In the genomic region with DNA sequence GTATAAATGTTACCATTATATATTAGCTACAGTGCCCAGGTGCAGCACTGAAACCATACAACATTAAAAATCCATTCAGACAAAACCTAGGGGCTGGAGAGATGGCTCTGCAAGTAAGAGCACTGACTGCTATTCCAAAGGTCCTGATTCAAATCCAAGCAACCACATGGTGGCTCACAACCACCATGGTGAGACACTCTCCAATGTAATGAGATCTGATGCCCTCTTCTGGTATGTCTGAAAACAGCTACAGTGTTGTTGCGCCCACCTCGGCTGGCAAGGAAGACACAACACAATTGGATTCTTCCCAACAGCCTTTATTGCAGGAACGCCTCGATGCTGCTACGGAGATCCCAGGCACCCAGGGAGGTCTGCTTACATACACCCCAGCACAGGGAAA, we compare ENCODE assay signal across 19 mouse cellular contexts. TPM values are rescaled to one million over a fixed set of nuclear protein-coding genes. Genes with fewer than 3 reads are reported as not detected.
DNase-seq lines count a peak whose midpoint lies in the region; ATAC-seq and TF ChIP-seq lines count a peak whose summit lies in the region.
"Not testable (repeated sequence)": the region's sequence is repeated elsewhere in the genome, so short reads cannot be mapped to it uniquely, and the experiment has no call there.
"Had no signal": no experiment of that assay in that cellular context is flagged by ENCODE, and none has a peak within 500 bp of the region (broad histone marks: within the 10 kb centered on the region; RNA-seq: fewer than 3 reads in every experiment).

No protein-coding gene starts in this region.

- H3K4me3 ChIP-seq in ES-Bruce4 (ENCODE audit: low read depth, low read length); forebrain, postnatal 0 days (ENCODE audit: low read depth, low read length); layer of hippocampus, adult 2 months: not testable (repeated sequence)

- not testable (repeated sequence) for H3K27me3 ChIP-seq in ES-Bruce4 (ENCODE audit: control insufficient read depth, insufficient read depth, low read length, poor library complexity, severe bottlenecking); forebrain, postnatal 0 days (ENCODE audit: insufficient read depth, low read length)

- TF ChIP-seq CTCF in ES-Bruce4 (IDR thresholded peaks at IDR 0.05; ENCODE audit: low read depth, low read length), result peak; percentile 3
- not testable (repeated sequence) for TF ChIP-seq CTCF in forebrain, postnatal 0 days (IDR thresholded peaks at IDR 0.05; ENCODE audit: low read depth)
- peak; percentile 36 for TF ChIP-seq CTCF in layer of hippocampus, adult 2 months (conservative IDR thresholded peaks at IDR 0.05)

- not testable (repeated sequence) for H3K36me3 ChIP-seq in ES-Bruce4 (ENCODE audit: control insufficient read depth, insufficient read depth, low read length, poor library complexity, severe bottlenecking); forebrain, postnatal 0 days (ENCODE audit: insufficient read depth)

- ATAC-seq in forebrain, postnatal 0 days, result 0 out of 2 replicates have a peak, but pooled peaks have one; percentile 32

- not testable (repeated sequence) for TF ChIP-seq POLR2A in ES-Bruce4 (IDR thresholded peaks at IDR 0.05; ENCODE audit: insufficient read depth, low read length)

- not testable (repeated sequence) for TF ChIP-seq EP300 in ES-Bruce4 (IDR thresholded peaks at IDR 0.05; ENCODE audit: insufficient read depth, low read depth, low read length)

- not testable (repeated sequence) for H3K27ac ChIP-seq in ES-Bruce4 (ENCODE audit: insufficient read depth, low read length); forebrain, postnatal 0 days (ENCODE audit: low read depth, low read length); layer of hippocampus, adult 2 months

- not testable (repeated sequence) for H3K9ac ChIP-seq in ES-Bruce4 (ENCODE audit: low read depth, poor library complexity, severe bottlenecking); forebrain, postnatal 0 days

- not testable (repeated sequence) for H3K4me2 ChIP-seq in forebrain, postnatal 0 days (ENCODE audit: low read depth)

- H3K4me1 ChIP-seq in ES-Bruce4 (ENCODE audit: control insufficient read depth, insufficient read depth, low read length); forebrain, postnatal 0 days (ENCODE audit: insufficient read depth): not testable (repeated sequence)

- peak; percentile 4 for DNase-seq in CD4-positive helper T cell, adult 2 months (ENCODE audit: low read depth, low spot score)
- peak; percentile 3 for DNase-seq in adrenal gland, postnatal 14 days
- DNase-seq in forebrain, postnatal 0 days; layer of hippocampus, adult 2 months (ENCODE audit: low spot score in 2 of 2): not testable (repeated sequence)
- DNase-seq in naive thymus-derived CD4-positive, alpha-beta T cell, adult 2 months (ENCODE audit: low read depth), result peak; percentile 18

- H3K9me3 ChIP-seq in ES-Bruce4 (replicated peaks; ENCODE audit: control insufficient read depth, insufficient read depth, low read length, poor library complexity, severe bottlenecking); forebrain, postnatal 0 days (ENCODE audit: low read length): not testable (repeated sequence)

- 79% methylated on average over 5 of the region's 5 CpGs for WGBS in forebrain, postnatal 0 days

RNA-seq across cellular contexts. Expression of gene Gm21762, which starts 5.2 kb away (rescaled TPM):
- polyA plus RNA-seq in ES-Bruce4 (2011; ENCODE audit: insufficient read depth, insufficient read length, low read depth, missing spikeins), result not detected in 2 replicates
- not detected in 2 replicates for total RNA-seq in adrenal gland, postnatal 14 days (2021)
- not detected in 2 replicates for total RNA-seq in forebrain, postnatal 0 days (2014; rRNA removed)
- not detected in 2 replicates for polyA plus RNA-seq in forebrain, postnatal 0 days (2015; fragmentation: Nextera tagmentation; extraction: Ambion mirVana)
- not detected for total RNA-seq in layer of hippocampus, adult 2 months (2021)
- total RNA-seq: adrenal gland, adult 8-10 months; adrenal gland, postnatal 4 days; gastrocnemius, adult 2 months; gastrocnemius, postnatal 25 days; heart, postnatal 36 days had no signal
- polyA plus RNA-seq: embryonic facial prominence, embryonic 13.5 days; forebrain, embryonic 13.5 days; heart, embryonic 13.5 days; heart, postnatal 0 days; hindbrain, embryonic 12.5 days; hindbrain, embryonic 16.5 days; intestine, embryonic 14.5 days; Patski had no signal

RNA-seq across cellular contexts. Expression of gene Gm21731, which starts 18.0 kb away (rescaled TPM):
- not detected in 2 replicates for polyA plus RNA-seq in ES-Bruce4 (2011; ENCODE audit: insufficient read depth, insufficient read length, low read depth, missing spikeins)
- total RNA-seq in adrenal gland, postnatal 14 days (2021), result not detected in 2 replicates
- not detected in 2 replicates for total RNA-seq in forebrain, postnatal 0 days (2014; rRNA removed)
- polyA plus RNA-seq in forebrain, postnatal 0 days (2015; fragmentation: Nextera tagmentation; extraction: Ambion mirVana), result not detected in 2 replicates
- not detected for total RNA-seq in layer of hippocampus, adult 2 months (2021)
- total RNA-seq: adrenal gland, adult 8-10 months; adrenal gland, postnatal 4 days; gastrocnemius, adult 2 months; gastrocnemius, postnatal 25 days; heart, postnatal 36 days had no signal
- polyA plus RNA-seq: embryonic facial prominence, embryonic 13.5 days; forebrain, embryonic 13.5 days; heart, embryonic 13.5 days; heart, postnatal 0 days; hindbrain, embryonic 12.5 days; hindbrain, embryonic 16.5 days; intestine, embryonic 14.5 days; Patski had no signal

RNA-seq across cellular contexts. Expression of gene AF067061, which starts 42.0 kb away (rescaled TPM):
- not detected in 2 replicates for polyA plus RNA-seq in ES-Bruce4 (2011; ENCODE audit: insufficient read depth, insufficient read length, low read depth, missing spikeins)
- total RNA-seq in adrenal gland, postnatal 14 days (2021), result not detected in 2 replicates
- not detected in 2 replicates for total RNA-seq in forebrain, postnatal 0 days (2014; rRNA removed)
- polyA plus RNA-seq in forebrain, postnatal 0 days (2015; fragmentation: Nextera tagmentation; extraction: Ambion mirVana), result not detected in 2 replicates
- total RNA-seq in layer of hippocampus, adult 2 months (2021), result not detected
- total RNA-seq: adrenal gland, adult 8-10 months; adrenal gland, postnatal 4 days; gastrocnemius, adult 2 months; gastrocnemius, postnatal 25 days; heart, postnatal 36 days had no signal
- polyA plus RNA-seq: embryonic facial prominence, embryonic 13.5 days; forebrain, embryonic 13.5 days; heart, embryonic 13.5 days; heart, postnatal 0 days; hindbrain, embryonic 12.5 days; hindbrain, embryonic 16.5 days; intestine, embryonic 14.5 days had no signal

RNA-seq across cellular contexts. Expression of gene Gm21818, which starts 48.7 kb away (rescaled TPM):
- not detected in 2 replicates for polyA plus RNA-seq in ES-Bruce4 (2011; ENCODE audit: insufficient read depth, insufficient read length, low read depth, missing spikeins)
- not detected in 2 replicates for total RNA-seq in adrenal gland, postnatal 14 days (2021)
- not detected in 2 replicates for total RNA-seq in forebrain, postnatal 0 days (2014; rRNA removed)
- not detected in 2 replicates for polyA plus RNA-seq in forebrain, postnatal 0 days (2015; fragmentation: Nextera tagmentation; extraction: Ambion mirVana)
- not detected for total RNA-seq in layer of hippocampus, adult 2 months (2021)
- total RNA-seq: adrenal gland, adult 8-10 months; adrenal gland, postnatal 4 days; gastrocnemius, adult 2 months; gastrocnemius, postnatal 25 days; heart, postnatal 36 days had no signal
- polyA plus RNA-seq: embryonic facial prominence, embryonic 13.5 days; forebrain, embryonic 13.5 days; heart, embryonic 13.5 days; heart, postnatal 0 days; hindbrain, embryonic 12.5 days; hindbrain, embryonic 16.5 days; intestine, embryonic 14.5 days; Patski had no signal
